Mouse (Mus musculus): ENCODE measurements at regions not wholly inside any gene's neighbourhood (a gene's known extent, or its start where the extent isn't known, plus 50 kb on each side); places are given as distances from the start of the nearest gene placed in this dataset.

DNA sequence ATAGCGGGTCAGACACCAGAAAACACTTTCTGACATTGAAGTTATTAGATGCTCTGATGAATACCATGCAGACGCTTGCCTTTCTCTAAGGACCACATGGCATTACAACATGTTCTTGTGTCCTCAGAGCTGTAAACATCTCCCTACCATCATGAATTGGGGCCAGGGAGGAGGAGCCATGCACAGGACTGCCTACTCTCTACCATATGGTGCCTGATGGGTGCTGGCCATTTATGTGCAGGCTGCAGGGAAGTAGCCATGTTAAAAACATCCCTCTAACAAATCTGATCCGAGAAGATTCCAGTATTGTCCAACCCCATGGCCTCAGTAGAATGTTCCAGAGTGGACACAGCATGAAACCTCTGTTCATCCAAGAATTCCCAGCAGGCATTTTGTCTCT lies 330.1 kb upstream of the Camk1g start:
- Histone ChIP-seq H3K27me3 (replicated peaks; ENCODE audit: control insufficient read depth, insufficient read depth, low read length) (no peaks in the 10 kb centered on the region), H3K4me1 (replicated peaks; ENCODE audit: control insufficient read depth, insufficient read depth, low read length) (no peaks in the 10 kb centered on the region), H3K36me3 (ENCODE audit: control insufficient read depth, insufficient read depth) (no peaks in the 10 kb centered on the region), H3K9me3 (ENCODE audit: control insufficient read depth) (no peaks in the 10 kb centered on the region), H3K27ac (ENCODE audit: low read depth, low read length) (no peak overlapping the region), H3K4me3 (ENCODE audit: low read depth, low read length) (no peak overlapping the region), H3K4me2 (replicated peaks; ENCODE audit: low read depth) (no peak overlapping the region), H3K9ac (ENCODE audit: low read depth, low read length) (no peak overlapping the region)
- ATAC-seq: no peak
- WGBS: 76% methylated on average over 3 of the region's 3 CpGs
- TF ChIP-seq CTCF (IDR thresholded peaks at IDR 0.05; ENCODE audit: low read depth): no peak

- ATAC-seq: no peak
- Histone ChIP-seq H3K4me1 (replicated peaks; ENCODE audit: control insufficient read depth, insufficient read depth, low read length) (no peaks in the 10 kb centered on the region), H3K9me3 (ENCODE audit: control insufficient read depth) (no peaks in the 10 kb centered on the region), H3K4me2 (replicated peaks; ENCODE audit: low read depth) (no peak overlapping the region), H3K9ac (ENCODE audit: low read depth, low read length) (no peak overlapping the region), H3K4me3 (ENCODE audit: low read depth, low read length) (no peak overlapping the region), H3K27ac (ENCODE audit: low read depth, low read length) (no peak overlapping the region), H3K27me3 (replicated peaks; ENCODE audit: control insufficient read depth, insufficient read depth, low read length) (no peaks in the 10 kb centered on the region), H3K36me3 (ENCODE audit: control insufficient read depth, insufficient read depth) (no peaks in the 10 kb centered on the region)
- peak; percentile 94 for TF ChIP-seq CTCF (IDR thresholded peaks at IDR 0.05; ENCODE audit: low read depth)
- WGBS: 9% methylated on average over 7 of the region's 7 CpGs
Observed at GRCm38 (mm10) chr1:193698603-193699266, 328.6 kb upstream of the Camk1g start.

- Histone ChIP-seq H3K36me3 (ENCODE audit: control insufficient read depth, insufficient read depth) (no peaks in the 10 kb centered on the region), H3K27ac (ENCODE audit: low read depth, low read length) (no peak overlapping the region), H3K9me3 (ENCODE audit: control insufficient read depth) (no peaks in the 10 kb centered on the region), H3K4me3 (ENCODE audit: low read depth, low read length) (no peak overlapping the region), H3K9ac (ENCODE audit: low read depth, low read length) (no peak overlapping the region), H3K4me2 (replicated peaks; ENCODE audit: low read depth) (no peak overlapping the region), H3K4me1 (replicated peaks; ENCODE audit: control insufficient read depth, insufficient read depth, low read length) (no peaks in the 10 kb centered on the region), H3K27me3 (replicated peaks; ENCODE audit: control insufficient read depth, insufficient read depth, low read length) (no peaks in the 10 kb centered on the region)
- no peak for ATAC-seq
- no peak for TF ChIP-seq CTCF (IDR thresholded peaks at IDR 0.05; ENCODE audit: low read depth)
- WGBS: 93% methylated on average over 3 of the region's 3 CpGs
Observed at GRCm38 (mm10) chr1:193697857-193698256, 327.8 kb upstream of the Camk1g start.

DNA sequence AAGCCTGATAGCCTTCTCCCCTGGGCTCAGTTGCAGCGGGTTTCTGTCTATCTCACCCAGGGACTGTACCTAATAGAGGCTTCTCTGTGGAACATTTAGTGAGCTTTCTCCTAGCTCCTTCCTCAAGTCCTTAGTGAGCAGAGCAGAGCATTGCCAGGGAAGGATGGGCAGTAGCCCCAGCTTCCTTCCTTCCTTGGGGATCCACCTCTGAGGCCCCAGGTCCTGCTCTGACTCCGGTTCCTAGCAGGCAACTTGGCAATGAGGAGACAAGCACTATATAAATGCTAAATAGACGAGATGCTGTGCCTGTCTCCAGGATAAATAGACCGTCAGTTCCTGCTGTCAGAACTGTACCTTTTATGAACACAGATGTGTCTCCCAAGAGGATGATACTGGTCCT lies 326.9 kb upstream of the Camk1g start:
- Histone ChIP-seq H3K4me3 (ENCODE audit: low read depth, low read length) (no peak overlapping the region), H3K4me2 (replicated peaks; ENCODE audit: low read depth) (no peak overlapping the region), H3K27me3 (replicated peaks; ENCODE audit: control insufficient read depth, insufficient read depth, low read length) (no peaks in the 10 kb centered on the region), H3K27ac (ENCODE audit: low read depth, low read length) (no peak overlapping the region), H3K9ac (ENCODE audit: low read depth, low read length) (no peak overlapping the region), H3K36me3 (ENCODE audit: control insufficient read depth, insufficient read depth) (no peaks in the 10 kb centered on the region), H3K4me1 (replicated peaks; ENCODE audit: control insufficient read depth, insufficient read depth, low read length) (no peaks in the 10 kb centered on the region), H3K9me3 (ENCODE audit: control insufficient read depth) (no peaks in the 10 kb centered on the region)
- 69% methylated on average over 4 of the region's 4 CpGs for WGBS
- no peak for ATAC-seq
- no peak for TF ChIP-seq CTCF (IDR thresholded peaks at IDR 0.05; ENCODE audit: low read depth)

DNA sequence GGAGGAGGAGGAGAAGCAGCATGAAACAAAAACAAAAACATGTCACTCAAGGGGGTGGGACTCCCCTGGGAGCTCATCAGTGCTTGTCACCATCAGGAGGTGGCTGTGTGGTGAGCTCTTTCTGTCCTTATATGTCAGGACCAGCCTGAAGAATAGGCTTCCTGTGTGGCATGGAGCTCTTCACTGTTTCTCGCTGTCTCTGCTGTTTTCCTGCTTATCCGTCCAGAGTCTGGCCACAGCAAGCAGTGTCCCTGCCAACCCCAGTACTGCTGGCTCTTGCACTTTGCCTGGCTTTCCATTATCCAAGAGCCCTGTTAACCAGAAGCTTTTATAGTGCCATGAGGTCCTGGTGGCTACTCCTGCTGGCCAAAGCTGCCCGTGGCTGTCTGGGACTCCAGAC lies 322.9 kb upstream of the Camk1g start:
- Histone ChIP-seq H3K27me3 (replicated peaks; ENCODE audit: control insufficient read depth, insufficient read depth, low read length) (no peaks in the 10 kb centered on the region), H3K4me1 (replicated peaks; ENCODE audit: control insufficient read depth, insufficient read depth, low read length) (no peaks in the 10 kb centered on the region), H3K9me3 (ENCODE audit: control insufficient read depth) (no peaks in the 10 kb centered on the region), H3K4me3 (ENCODE audit: low read depth, low read length) (no peak overlapping the region), H3K36me3 (ENCODE audit: control insufficient read depth, insufficient read depth) (no peaks in the 10 kb centered on the region), H3K27ac (ENCODE audit: low read depth, low read length) (no peak overlapping the region), H3K9ac (ENCODE audit: low read depth, low read length) (no peak overlapping the region), H3K4me2 (replicated peaks; ENCODE audit: low read depth) (no peak overlapping the region)
- WGBS: 53% methylated on average over 3 of the region's 3 CpGs
- no peak for ATAC-seq
- TF ChIP-seq CTCF (IDR thresholded peaks at IDR 0.05; ENCODE audit: low read depth): no peak

DNA sequence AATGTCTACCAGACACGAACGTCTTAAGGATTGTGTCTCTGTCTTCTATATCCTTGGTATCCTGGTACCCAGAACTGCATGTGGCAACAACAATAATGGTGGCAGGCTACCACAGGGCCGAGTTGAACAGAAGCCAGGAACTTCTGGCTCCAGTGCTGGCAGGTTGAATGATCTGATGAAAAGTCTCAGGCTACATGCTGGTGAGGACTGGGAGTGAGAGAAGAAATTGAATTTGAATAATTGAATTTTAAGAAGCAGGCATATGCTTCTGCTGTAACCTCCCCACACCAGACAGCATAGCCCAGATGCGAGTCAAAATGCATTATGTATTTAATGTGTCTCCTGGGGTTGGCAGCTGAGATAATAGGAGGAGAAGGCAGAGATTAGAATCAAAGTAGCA lies 319.5 kb upstream of the Camk1g start:
- no peak overlapping the region for H3K9ac ChIP-seq (ENCODE audit: low read depth, low read length)
- no peak for ATAC-seq
- TF ChIP-seq CTCF (IDR thresholded peaks at IDR 0.05; ENCODE audit: low read depth): no peak
- H3K4me3 ChIP-seq (ENCODE audit: low read depth, low read length): no peak overlapping the region
- 68% methylated on average over 4 of the region's 4 CpGs for WGBS
- H3K36me3 ChIP-seq (ENCODE audit: control insufficient read depth, insufficient read depth): no peaks in the 10 kb centered on the region
- no peaks in the 10 kb centered on the region for H3K4me1 ChIP-seq (replicated peaks; ENCODE audit: control insufficient read depth, insufficient read depth, low read length)
- H3K4me2 ChIP-seq (replicated peaks; ENCODE audit: low read depth): no peak overlapping the region
- H3K27me3 ChIP-seq (replicated peaks; ENCODE audit: control insufficient read depth, insufficient read depth, low read length): no peaks in the 10 kb centered on the region
- H3K27ac ChIP-seq (ENCODE audit: low read depth, low read length): no peak overlapping the region
- no peaks in the 10 kb centered on the region for H3K9me3 ChIP-seq (ENCODE audit: control insufficient read depth)

DNA sequence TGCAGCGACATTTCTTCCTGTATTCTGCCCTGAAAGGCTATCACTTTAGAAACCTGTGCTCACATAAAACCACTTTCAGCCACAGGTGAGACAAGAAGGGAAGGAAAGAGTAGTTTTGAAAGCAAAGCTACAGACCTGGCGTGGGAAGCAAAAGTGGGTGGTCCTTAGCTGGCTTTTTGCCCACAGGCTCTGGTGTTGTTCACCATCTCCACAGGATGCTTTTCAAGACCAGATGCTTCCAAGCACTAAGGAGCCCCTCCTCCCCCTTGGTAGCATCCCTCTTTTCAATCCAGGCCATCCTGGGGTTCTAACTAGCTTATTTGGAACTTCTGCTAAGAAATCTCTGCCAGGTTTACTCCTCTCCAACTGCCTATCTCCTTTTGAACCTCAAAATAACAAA lies 312.8 kb upstream of the Camk1g start:
- no peak overlapping the region for H3K4me2 ChIP-seq (replicated peaks; ENCODE audit: low read depth)
- WGBS: 61% methylated on average over 2 of the region's 2 CpGs
- no peak overlapping the region for H3K9ac ChIP-seq (ENCODE audit: low read depth, low read length)
- H3K9me3 ChIP-seq (ENCODE audit: control insufficient read depth): no peaks in the 10 kb centered on the region
- H3K4me1 ChIP-seq (replicated peaks; ENCODE audit: control insufficient read depth, insufficient read depth, low read length): no peaks in the 10 kb centered on the region
- H3K27ac ChIP-seq (ENCODE audit: low read depth, low read length): no peak overlapping the region
- no peaks in the 10 kb centered on the region for H3K36me3 ChIP-seq (ENCODE audit: control insufficient read depth, insufficient read depth)
- no peak overlapping the region for H3K4me3 ChIP-seq (ENCODE audit: low read depth, low read length)
- no peak for ATAC-seq
- no peaks in the 10 kb centered on the region for H3K27me3 ChIP-seq (replicated peaks; ENCODE audit: control insufficient read depth, insufficient read depth, low read length)
- no peak for TF ChIP-seq CTCF (IDR thresholded peaks at IDR 0.05; ENCODE audit: low read depth)

Data from intestine, postnatal 0 days (tissue).